Mouse (Mus musculus): ENCODE measurements around the gene Arhgap22.

Gene Arhgap22

DNA sequence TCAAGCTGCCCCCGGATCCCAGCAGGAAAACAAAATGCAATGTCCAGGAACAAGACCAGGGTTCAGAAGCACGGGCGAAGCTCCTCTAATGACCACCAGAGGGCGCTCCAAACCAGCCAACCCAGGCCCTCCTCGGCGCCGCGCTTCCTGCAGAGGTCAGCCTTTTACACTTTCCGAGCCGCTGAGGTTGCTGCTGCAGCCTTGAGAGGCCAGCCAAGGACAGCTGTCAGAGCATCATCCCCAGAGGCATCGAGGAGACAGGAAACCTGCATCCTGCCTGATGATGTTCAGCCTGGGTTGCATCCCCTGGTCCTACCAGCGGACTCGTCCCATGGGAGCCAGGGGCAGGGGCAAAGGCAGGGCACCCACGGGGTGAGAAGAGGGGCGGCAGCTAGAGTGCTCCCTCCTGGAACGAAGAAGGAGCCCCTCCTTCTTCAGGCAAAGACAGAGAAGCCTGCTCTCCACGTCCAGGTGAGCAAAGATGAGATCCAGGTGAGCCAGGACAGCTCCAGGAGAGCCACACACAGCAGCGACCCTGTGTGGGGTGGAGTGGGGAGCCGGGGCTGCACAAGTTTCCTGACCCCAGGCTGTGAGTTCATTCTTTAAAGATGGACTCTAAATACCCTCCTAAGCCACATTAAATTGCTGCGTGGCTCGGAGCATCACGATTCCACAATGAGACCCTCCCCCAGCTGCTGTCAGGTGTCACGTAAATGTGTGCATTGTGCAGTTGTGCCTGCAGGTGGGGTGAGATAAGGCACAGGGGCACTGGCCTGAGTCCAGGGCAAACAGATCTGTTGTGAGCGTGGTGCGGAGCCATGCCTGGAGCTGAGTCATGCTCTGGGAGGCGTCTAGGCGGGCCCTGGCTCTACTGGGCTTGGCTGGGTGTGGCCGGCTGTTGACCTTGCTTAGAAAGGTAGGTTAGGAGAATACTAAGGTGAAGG, at the start of gene Arhgap22:
Gene Arhgap22 (plus strand): TSS at position 204 of the 944 bp plus-strand sequence.
- TF ChIP-seq GATA4 (IDR thresholded peaks at IDR 0.05; ENCODE audit: insufficient replicate concordance, low read length) = no peak

DNA sequence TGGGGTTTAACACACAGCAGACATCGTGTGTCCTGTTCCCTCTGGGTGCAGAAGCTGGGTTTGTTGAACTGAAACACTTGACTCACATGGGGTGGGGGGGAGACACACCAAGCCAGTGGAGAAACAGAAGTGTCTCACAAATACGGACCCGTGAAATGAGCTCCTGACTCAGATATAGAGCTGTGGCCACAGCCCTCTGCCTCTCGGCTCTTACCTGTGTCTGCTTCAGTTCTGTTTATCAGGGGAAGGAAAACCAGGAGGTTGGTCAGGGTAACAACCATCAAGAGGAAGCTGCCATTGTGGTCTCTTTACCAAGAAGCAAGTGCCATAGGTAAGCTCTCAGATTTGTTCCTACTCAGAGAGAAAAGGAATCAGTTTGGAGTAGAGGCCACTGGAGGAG, 45.1 kb upstream of the Arhgap22 start:
- TF ChIP-seq GATA4 (IDR thresholded peaks at IDR 0.05; ENCODE audit: insufficient replicate concordance, low read length) = no peak

DNA sequence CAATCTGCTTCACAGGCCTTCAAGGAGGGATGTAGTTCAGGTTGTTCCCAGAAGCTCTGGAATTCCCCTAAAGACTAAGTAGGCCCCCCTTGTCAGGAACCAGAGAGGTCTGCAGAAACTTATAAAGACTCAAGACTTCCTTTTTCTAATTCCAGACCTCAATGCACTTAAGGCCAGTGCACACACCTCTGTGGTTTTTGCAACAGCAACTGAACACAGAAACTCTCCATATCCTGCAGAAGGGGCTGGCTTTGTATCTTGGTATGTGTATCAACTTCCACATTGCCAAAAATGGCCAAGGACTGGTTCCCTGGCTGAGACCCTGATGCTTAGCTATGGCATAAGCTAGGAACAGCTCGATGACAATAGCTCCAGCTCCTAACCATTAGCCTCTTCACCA, 41.9 kb upstream of the Arhgap22 start:
- no peak for TF ChIP-seq GATA4 (IDR thresholded peaks at IDR 0.05; ENCODE audit: insufficient replicate concordance, low read length)

DNA sequence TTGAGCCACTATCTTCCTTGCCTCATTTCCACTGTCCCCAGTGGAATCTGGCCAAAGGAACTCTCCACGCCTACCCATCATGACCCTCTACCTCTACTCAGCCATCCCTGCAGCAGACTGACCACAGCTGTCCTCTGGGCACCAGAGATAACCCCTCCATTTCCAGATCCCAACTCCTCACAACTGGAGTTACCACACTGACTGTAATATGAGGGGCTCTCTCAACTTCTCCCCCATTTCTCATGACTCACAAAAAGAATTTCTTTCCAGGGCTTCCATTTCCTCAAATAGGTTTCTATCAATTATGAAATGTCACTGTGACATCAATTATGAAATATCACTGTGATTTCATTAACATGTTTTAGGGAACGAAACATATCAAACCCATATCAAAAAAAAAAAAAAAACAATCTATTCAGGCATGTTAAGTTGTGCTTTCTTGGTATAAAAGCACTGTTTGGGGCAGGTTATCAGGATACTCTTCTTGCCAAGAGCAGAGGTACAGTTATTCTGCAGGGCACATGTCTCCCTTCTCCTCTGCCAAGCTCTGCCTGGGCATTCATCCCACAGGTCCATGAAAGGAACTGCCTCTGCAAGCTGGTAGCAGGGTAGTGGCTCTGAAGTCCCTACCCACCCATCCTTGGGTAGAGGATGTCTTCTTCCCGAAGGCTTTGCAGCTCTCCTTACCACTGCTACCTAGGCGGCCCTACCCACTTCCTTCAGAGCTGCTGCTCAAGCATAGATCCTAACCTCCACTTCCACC, 38.6 kb upstream of the Arhgap22 start:
- TF ChIP-seq GATA4 (IDR thresholded peaks at IDR 0.05; ENCODE audit: insufficient replicate concordance, low read length) = no peak

DNA sequence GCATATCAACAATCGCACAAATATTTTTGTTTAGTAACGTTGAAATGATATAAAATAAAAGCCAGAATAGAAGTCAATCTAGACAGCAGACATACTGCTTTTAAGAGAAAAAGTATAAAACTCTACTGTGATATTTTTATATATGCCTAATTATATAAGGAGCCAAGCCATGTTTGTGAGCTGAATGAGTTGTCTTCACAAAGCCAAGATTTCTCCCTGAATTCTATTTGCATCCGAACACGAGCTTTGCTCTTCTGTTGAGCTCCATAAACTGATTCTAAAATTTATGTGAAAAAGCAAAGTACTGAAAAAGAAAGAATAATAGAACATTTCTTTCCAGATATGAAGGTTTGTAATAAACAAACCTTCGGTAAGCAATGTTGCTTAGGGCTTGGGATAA, 33.7 kb upstream of the Arhgap22 start:
- TF ChIP-seq GATA4 (IDR thresholded peaks at IDR 0.05; ENCODE audit: insufficient replicate concordance, low read length) = no peak

DNA sequence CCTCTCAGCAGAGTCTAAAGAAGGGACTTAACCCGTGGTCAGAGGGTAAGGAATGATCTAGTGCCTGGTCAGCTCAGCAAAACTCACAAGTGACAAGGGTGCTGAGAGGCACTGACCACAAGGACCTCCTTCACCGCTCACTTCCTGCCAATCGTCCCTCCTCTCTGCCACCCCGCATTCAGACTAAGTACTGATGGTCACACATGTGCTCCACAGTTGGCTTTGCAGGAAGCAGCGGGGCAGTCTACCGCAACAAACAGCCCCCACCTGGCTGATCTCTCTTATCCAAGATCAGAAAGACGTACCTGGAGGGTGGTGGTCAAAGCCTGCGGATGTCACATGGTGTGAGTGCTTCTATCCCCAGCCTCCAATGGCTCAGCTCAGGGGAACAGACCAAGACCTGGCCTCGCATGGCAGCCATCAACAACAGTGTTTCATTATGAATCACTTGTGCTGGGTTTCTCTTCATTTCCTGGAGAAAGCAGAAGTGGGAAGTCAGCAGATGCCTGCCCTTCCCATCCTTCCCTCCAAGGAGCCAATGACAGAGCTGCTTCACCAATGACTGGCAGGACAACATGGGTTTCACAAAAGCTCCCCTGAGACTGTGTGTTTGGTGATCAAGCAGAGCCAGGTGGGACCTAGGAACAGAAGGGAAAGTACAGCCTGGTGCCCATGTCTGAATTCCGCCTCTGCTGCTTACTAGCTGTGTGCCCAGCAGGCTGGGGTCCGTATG, 28.6 kb upstream of the Arhgap22 start, which contains the start of gene Wdfy4:
Gene Wdfy4 (minus strand): TSS at position 441 of the 733 bp plus-strand sequence.
- no peak for TF ChIP-seq GATA4 (IDR thresholded peaks at IDR 0.05; ENCODE audit: insufficient replicate concordance, low read length)

DNA sequence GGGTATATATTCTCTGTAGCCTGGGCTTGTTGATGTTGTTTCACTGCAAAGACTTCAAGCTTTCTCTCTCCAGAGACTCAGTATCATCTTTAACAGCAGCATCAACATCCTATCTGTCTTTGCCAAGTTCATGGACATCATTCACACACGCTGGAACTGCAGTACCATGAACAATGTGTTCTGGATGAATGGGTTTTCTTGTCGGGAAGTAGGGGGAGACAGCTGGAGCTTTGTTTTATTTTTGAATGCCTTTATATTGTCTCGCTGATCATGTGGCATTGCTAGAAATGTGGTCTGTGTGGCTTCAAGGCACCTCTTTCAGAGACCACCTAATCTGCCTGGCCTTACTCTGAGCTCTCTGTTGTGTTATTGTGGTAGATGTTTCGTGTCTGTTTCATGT, 26.6 kb upstream of the Arhgap22 start:
- TF ChIP-seq GATA4 (IDR thresholded peaks at IDR 0.05; ENCODE audit: insufficient replicate concordance, low read length) = no peak

DNA sequence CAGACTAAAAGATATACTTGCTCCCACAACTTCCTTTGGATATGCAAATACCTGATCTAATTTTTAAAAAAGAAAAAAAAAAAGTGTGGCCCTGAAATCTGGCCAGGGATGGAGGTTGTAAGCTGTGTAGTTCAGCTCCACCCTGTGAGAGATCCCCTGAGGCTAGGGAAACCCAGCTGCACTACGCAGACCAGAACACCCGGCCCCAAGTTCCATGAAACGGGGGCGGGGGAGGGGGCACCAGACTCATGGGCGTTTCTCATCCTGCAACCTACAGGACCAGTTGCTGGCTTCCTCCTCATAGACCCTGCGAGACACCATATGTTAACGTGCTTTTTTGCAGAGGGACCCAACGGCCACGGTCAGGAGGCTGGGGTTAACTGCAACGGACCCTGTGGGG, 24.6 kb upstream of the Arhgap22 start:
- TF ChIP-seq GATA4 (IDR thresholded peaks at IDR 0.05; ENCODE audit: insufficient replicate concordance, low read length) = no peak

DNA sequence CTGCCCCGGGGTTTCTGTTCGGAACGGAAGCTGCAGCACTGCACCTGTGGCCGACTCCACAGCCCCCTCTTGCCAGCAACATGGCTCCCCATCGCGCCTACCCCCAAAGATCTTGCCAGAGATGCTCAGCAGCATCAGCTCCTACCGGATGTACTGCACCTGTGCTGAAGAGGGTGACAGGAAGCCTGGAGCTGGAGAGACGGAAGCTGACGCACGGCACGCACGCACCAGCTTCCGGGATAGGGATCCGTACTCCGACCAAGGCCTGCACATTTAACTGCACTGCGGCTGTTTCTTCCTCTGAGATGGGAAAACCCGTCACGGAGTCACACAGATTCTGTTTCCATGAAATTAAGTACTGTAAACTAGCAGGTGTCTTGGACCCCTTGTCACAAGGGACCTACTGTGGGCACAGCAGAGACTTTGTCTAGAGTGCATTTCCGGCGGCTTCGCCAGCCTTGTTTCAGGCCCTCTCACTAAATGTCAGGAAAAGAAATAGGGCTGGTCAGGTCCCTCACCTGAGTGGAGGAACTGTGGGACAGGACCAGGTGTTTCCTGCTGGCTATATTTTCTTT, 23.9 kb upstream of the Arhgap22 start:
- TF ChIP-seq GATA4 (IDR thresholded peaks at IDR 0.05; ENCODE audit: insufficient replicate concordance, low read length) = no peak

DNA sequence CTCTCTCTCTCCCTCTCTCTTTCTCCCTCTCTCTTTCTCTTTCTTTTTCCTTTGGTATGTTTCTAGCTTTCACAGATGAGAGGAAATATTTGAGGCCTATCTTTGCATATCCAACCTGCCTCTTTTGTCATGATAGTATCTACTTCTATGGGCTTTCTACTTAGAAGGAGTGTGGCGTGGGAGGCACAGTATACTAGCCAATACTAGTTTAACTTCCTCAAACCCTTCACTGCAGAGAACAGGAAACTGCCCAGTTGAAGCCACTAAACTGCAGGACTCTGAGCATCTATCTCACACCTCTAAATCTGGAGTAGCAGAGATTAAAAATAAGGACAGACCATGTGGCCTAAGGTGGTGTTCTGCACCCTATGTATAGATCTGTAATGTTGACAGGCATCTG, 23.2 kb upstream of the Arhgap22 start:
- TF ChIP-seq GATA4 (IDR thresholded peaks at IDR 0.05; ENCODE audit: insufficient replicate concordance, low read length) = no peak

DNA sequence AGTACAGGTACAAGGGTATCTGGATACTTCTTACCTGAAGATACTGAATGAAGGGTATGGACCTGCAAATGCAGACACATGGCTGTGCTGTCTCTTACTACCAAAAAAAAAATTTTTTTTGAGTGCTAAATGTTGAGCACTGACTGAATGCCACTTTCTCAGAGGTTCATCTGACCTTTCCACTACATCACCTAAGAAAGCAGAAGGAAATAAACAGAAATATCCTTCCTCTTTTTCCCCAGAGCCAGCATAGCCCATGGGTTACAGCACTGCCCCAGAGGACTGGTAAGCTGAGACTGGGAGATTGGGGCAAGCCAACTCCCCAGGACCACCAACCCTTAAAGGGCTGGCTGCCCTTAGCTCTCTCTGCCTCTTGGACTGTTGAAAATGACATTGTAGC, 20.1 kb upstream of the Arhgap22 start:
- no peak for TF ChIP-seq GATA4 (IDR thresholded peaks at IDR 0.05; ENCODE audit: insufficient replicate concordance, low read length)

DNA sequence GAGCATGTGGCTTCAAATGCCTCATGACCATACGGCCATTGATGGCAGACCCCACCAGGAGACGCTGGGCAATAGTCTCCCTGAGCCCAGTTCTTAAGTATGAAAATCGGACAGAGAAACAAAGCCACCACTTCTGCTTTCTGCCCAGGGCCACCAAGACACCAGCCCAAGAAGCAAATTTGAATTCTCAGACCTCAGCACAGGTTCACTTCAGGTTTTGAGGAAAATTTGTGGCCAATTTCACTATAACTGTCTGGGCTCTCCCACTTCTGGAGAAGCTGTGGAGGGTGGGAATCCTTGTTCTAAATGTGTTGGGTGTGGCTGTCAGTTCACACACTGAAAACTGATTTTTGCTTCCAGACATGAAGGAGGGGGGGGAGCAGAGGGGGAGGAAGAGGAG, 19.6 kb upstream of the Arhgap22 start:
- TF ChIP-seq GATA4 (IDR thresholded peaks at IDR 0.05; ENCODE audit: insufficient replicate concordance, low read length) = no peak

DNA sequence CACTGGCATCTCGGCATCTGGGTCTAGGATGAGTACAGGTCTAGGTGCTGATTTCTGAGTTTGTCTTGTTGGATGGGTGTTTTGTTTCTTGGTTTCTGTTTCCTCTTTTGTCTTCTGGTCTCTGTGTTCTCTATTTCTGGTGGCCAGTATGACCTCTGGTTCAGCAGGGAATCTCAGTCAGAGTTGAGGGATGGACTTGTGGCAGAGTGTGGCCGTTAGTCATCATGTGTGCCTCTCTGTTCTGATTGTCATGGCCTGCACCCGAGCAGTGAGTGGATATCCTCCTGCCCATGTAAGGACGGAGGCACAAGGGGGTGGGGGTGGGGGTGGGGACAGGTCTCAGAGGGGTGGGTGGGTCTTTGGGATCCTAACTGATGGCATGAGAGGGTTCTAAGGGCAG, 11.7 kb upstream of the Arhgap22 start:
- TF ChIP-seq GATA4 (IDR thresholded peaks at IDR 0.05; ENCODE audit: insufficient replicate concordance, low read length) = no peak

DNA sequence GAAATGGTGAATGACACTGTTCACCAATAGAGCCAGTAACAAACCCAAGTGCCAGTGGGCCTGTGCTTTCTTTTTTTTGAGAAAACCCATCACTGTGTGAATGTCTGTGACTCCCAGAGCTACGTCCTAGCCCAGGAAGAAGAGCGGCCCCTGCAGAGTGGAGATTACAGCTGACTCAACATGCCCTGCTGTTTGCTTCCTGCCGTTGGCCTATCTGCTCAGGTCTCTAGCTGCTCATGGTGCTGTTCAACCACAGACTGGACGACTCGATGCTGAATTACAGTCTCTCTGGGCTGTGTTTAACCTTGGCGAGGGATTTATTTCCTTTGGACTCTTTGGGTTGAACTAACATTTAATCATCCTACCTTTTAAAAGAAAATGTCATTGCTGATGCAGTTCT, 10.9 kb upstream of the Arhgap22 start:
- TF ChIP-seq GATA4 (IDR thresholded peaks at IDR 0.05; ENCODE audit: insufficient replicate concordance, low read length) = no peak

DNA sequence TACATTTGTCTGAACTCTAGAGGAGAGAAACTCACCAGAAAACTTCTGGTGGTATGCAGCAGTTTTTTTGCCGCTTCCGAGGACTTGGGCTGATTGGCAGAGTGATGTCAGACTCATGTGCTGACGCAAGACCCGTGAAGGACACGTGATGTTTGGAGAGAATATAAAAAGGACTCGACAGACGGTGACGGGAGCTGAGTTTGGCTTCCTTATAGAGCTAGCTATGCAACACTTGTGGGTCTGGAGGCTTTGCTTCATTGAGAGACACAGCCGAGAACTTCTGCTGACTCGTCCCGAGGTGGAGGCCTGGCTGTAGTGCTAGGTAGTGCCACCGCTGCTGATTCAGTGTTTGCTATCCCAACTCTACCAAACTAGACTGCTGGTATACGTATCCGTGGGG, 10.0 kb upstream of the Arhgap22 start:
- no peak for TF ChIP-seq GATA4 (IDR thresholded peaks at IDR 0.05; ENCODE audit: insufficient replicate concordance, low read length)
